Mouse (Mus musculus) kidney, adult 2 months (tissue): Measurements from ENCODE around the gene Olfr281.

Source experiments
- CTCF ChIP-seq: fragments of 200-500 bp; conservative IDR thresholded peaks from 2 replicates; pipeline ENCODE4 v1.5.1; 2011; ENCODE audit warnings: low read depth, mild to moderate bottlenecking, control low read depth, low read length, moderate library complexity, mixed read lengths; ENCODE audit not compliant: insufficient read depth, insufficient read length
- POLR2A ChIP-seq: fragments of 200-500 bp; IDR thresholded peaks from one replicate; pipeline ENCODE4 v1.6.1; 2011; ENCODE audit warnings: low read depth, low read length, control low read depth

DNA sequence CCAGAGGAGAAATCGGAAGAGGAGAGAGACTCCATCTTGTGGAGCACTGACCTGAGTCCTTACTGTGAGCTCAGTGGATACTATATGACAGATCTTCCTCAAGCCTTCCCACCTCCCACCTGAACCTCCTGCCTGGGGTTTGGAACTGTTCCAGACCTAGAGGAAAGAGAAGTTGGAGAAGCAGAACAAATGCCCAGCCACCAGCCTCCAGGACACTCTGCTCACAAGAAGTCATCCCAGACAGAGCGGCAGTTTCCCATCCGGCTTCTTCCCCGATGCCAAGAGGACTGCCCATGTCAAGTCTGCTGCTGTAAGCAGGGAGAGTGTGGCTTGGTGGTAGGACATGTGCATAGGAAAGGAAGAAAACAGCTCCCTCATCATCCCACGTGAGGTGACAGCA, 23.9 kb downstream of the Olfr281 start:
- TF ChIP-seq CTCF (no peak), POLR2A (no peak)
